Mouse (Mus musculus): ENCODE results near the gene Setd7. TPM values are rescaled to one million over a fixed set of nuclear protein-coding genes. Genes with fewer than 3 reads are reported as not detected.
A peak's percentile ranks its signal among the peaks of the same experiment; 100 is the strongest.

Setd7 gene
- polyA plus RNA-seq, 1 experiment from 2014 or later: 8.2 TPM

GRCm38 (mm10) chr3:51561993-51562385 lies 1.3 kb upstream of the Setd7 start:
- H3K4me3 ChIP-seq (ENCODE audit: low read depth, low read length): no peak overlapping the region
- DNase-seq (ENCODE audit: low spot score) (no peak), ATAC-seq (ENCODE audit: low FRiP score) (no peak)
- no peak overlapping the region for H3K27ac ChIP-seq (ENCODE audit: low read depth, low read length)
- WGBS: 84% methylated on average over 6 of the region's 6 CpGs
- H3K9me3 ChIP-seq (ENCODE audit: control insufficient read depth, low read length): no peaks in the 10 kb centered on the region
- no peaks in the 10 kb centered on the region for H3K27me3 ChIP-seq (ENCODE audit: control insufficient read depth, insufficient read depth, low read length)
- H3K4me2 ChIP-seq (replicated peaks; ENCODE audit: low read depth, low read length): no peak overlapping the region
- H3K9ac ChIP-seq (ENCODE audit: low read depth, low read length): no peak overlapping the region
- no peaks in the 10 kb centered on the region for H3K36me3 ChIP-seq (ENCODE audit: control insufficient read depth, insufficient read depth, low read length)
- no peaks in the 10 kb centered on the region for H3K4me1 ChIP-seq (replicated peaks; ENCODE audit: control insufficient read depth, insufficient read depth, low read length)

GRCm38 (mm10) chr3:51561109-51561992 lies 672 bp upstream of the Setd7 start:
- Histone ChIP-seq H3K4me3 (ENCODE audit: low read depth, low read length) (peak overlapping the region; percentile 83), H3K4me2 (replicated peaks; ENCODE audit: low read depth, low read length) (peak overlapping the region; percentile 97), H3K27me3 (ENCODE audit: control insufficient read depth, insufficient read depth, low read length) (no peaks in the 10 kb centered on the region), H3K9ac (ENCODE audit: low read depth, low read length) (peak overlapping the region; percentile 95), H3K36me3 (ENCODE audit: control insufficient read depth, insufficient read depth, low read length) (no peaks in the 10 kb centered on the region), H3K9me3 (ENCODE audit: control insufficient read depth, low read length) (no peaks in the 10 kb centered on the region), H3K27ac (ENCODE audit: low read depth, low read length) (peak overlapping the region; percentile 92), H3K4me1 (replicated peaks; ENCODE audit: control insufficient read depth, insufficient read depth, low read length) (no peaks in the 10 kb centered on the region)
- DNase-seq (ENCODE audit: low spot score) (peak; percentile 78), ATAC-seq (ENCODE audit: low FRiP score) (peak; percentile 48)
- 3% methylated on average over 32 of the region's 32 CpGs for WGBS

DNA sequence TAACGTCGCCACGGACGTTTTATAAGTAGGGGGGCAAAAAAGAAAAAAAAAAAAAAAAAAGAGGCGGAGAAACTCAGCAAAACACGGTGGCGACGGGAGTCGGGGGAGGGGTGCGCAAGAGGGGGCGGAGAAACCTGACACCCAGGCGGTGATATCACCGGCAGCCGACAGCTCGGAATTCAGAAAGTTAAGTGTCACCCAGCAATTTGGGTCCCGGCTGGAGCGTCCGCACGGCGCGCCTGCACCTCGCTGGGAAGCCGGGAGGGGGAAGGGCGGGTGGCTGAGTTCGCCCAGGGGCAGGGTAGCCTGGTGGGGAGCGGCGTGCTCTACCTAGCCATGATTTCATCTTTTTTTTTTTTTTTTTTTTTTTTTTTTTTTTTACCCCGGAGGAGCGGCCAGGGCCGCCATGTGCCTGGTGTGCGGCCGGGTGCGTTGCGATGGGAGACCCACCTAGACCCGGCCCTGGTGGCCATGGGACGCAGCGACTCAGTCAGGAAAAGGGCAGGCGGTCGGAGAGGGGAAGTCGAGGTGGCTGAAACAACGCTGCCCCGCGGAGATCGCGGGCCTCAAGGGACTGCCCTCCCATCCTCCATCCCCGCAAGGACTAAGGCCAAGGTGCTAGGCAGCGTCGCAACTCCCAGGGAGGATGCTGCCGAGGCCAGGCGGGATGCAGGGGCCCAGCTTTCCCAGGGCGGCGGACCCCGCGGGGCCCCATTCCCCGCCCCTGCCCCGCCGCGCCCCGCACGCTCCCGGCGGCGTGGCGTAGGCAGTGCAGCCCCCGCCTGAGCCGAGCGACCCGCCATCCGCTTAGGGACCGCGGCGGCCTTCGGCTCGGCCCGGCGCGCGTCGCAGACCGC lies 857 bp downstream of the Setd7 start:
- Histone ChIP-seq H3K27me3 (ENCODE audit: control insufficient read depth, insufficient read depth, low read length) (no peaks in the 10 kb centered on the region), H3K27ac (ENCODE audit: low read depth, low read length) (peak overlapping the region; percentile 92), H3K36me3 (ENCODE audit: control insufficient read depth, insufficient read depth, low read length) (no peaks in the 10 kb centered on the region), H3K9me3 (ENCODE audit: control insufficient read depth, low read length) (no peaks in the 10 kb centered on the region), H3K4me3 (ENCODE audit: low read depth, low read length) (peak overlapping the region; percentile 83), H3K4me1 (replicated peaks; ENCODE audit: control insufficient read depth, insufficient read depth, low read length) (no peaks in the 10 kb centered on the region), H3K9ac (ENCODE audit: low read depth, low read length) (peak overlapping the region; percentile 95), H3K4me2 (replicated peaks; ENCODE audit: low read depth, low read length) (peak overlapping the region; percentile 97)
- peak; percentile 84 for DNase-seq (ENCODE audit: low spot score)
- peak; percentile 82 for ATAC-seq (ENCODE audit: low FRiP score)
- WGBS: under 1% methylated on average over 66 of the region's 80 CpGs

DNA sequence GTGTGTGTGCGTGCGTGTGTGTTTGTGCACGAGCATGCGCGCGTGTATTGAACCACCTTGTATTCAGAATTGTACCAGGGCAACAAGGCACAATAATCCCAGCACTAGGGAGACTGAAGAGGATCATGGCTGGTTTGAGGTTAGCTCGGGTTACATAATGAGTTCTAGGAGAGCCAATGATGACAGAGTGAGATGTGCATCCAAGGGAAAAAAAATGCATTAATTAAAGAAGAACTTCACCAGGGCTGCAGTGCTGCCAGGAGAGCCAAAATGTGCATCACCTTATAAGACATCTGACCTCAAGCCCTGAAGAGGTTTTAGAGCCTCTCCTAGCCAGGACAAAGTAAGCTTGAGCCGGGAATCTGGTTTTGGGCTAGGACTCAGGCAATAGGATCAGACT lies 5.1 kb downstream of the Setd7 start:
- Histone ChIP-seq H3K9ac (ENCODE audit: low read depth, low read length) (no peak overlapping the region), H3K27me3 (ENCODE audit: control insufficient read depth, insufficient read depth, low read length) (no peaks in the 10 kb centered on the region)
- no peak for DNase-seq (ENCODE audit: low spot score)

DNA sequence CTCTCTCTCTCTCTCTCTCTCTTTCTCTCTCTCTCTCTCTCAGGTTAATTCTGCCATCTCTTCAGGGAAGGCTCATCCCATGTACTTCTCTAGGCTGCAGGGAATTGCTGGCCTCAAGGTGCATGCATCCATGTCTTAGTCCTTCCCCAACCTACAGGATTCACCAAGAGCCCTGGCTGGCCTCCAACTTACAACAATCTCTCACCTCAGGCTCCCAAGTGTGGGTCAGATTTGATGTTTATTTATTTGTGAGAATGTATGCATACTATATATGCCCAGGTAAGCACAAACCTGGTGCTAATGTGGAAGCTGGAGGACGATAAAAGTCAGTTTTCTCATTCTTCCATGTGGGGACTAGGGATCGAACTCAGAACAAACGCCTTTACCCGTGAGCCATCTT lies 5.8 kb downstream of the Setd7 start:
- no peak for ATAC-seq (ENCODE audit: low FRiP score)
- WGBS: 83% methylated on average over 4 of the region's 4 CpGs
- H3K9ac ChIP-seq (ENCODE audit: low read depth, low read length): no peak overlapping the region
- H3K4me1 ChIP-seq (replicated peaks; ENCODE audit: control insufficient read depth, insufficient read depth, low read length): peaks cover 2% of the 10 kb centered on the region; the same call in 1 of the 2 replicates
- DNase-seq (ENCODE audit: low spot score): no peak
- no peak overlapping the region for H3K4me3 ChIP-seq (ENCODE audit: low read depth, low read length)
- no peaks in the 10 kb centered on the region for H3K36me3 ChIP-seq (ENCODE audit: control insufficient read depth, insufficient read depth, low read length)
- H3K4me2 ChIP-seq (replicated peaks; ENCODE audit: low read depth, low read length): no peak overlapping the region
- H3K27ac ChIP-seq (ENCODE audit: low read depth, low read length): no peak overlapping the region
- no peaks in the 10 kb centered on the region for H3K9me3 ChIP-seq (ENCODE audit: control insufficient read depth, low read length)
- no peaks in the 10 kb centered on the region for H3K27me3 ChIP-seq (ENCODE audit: control insufficient read depth, insufficient read depth, low read length)

More for the DNA sequence above, 5.1 kb downstream of the Setd7 start:
- no peak overlapping the region for H3K27ac ChIP-seq (ENCODE audit: low read depth, low read length)
- no peak for ATAC-seq (ENCODE audit: low FRiP score)
- no peaks in the 10 kb centered on the region for H3K36me3 ChIP-seq (ENCODE audit: control insufficient read depth, insufficient read depth, low read length)
- no peaks in the 10 kb centered on the region for H3K9me3 ChIP-seq (ENCODE audit: control insufficient read depth, low read length)
- H3K4me2 ChIP-seq (replicated peaks; ENCODE audit: low read depth, low read length): no peak overlapping the region
- WGBS: 79% methylated on average over 8 of the region's 8 CpGs
- no peak overlapping the region for H3K4me3 ChIP-seq (ENCODE audit: low read depth, low read length)
- peaks cover 2% of the 10 kb centered on the region; the same call in 1 of the 2 replicates for H3K4me1 ChIP-seq (replicated peaks; ENCODE audit: control insufficient read depth, insufficient read depth, low read length)

- H3K9me3 ChIP-seq (ENCODE audit: control insufficient read depth, low read length): no peaks in the 10 kb centered on the region
- no peak overlapping the region for H3K4me2 ChIP-seq (replicated peaks; ENCODE audit: low read depth, low read length)
- no peak overlapping the region for H3K9ac ChIP-seq (ENCODE audit: low read depth, low read length)
- H3K4me3 ChIP-seq (ENCODE audit: low read depth, low read length): no peak overlapping the region
- no peak for ATAC-seq (ENCODE audit: low FRiP score)
- 77% methylated on average over 9 of the region's 9 CpGs for WGBS
- H3K36me3 ChIP-seq (ENCODE audit: control insufficient read depth, insufficient read depth, low read length): no peaks in the 10 kb centered on the region
- no peaks in the 10 kb centered on the region for H3K27me3 ChIP-seq (ENCODE audit: control insufficient read depth, insufficient read depth, low read length)
- no peak overlapping the region for H3K27ac ChIP-seq (ENCODE audit: low read depth, low read length)
- peaks cover 2% of the 10 kb centered on the region; the same call in 1 of the 2 replicates for H3K4me1 ChIP-seq (replicated peaks; ENCODE audit: control insufficient read depth, insufficient read depth, low read length)
- DNase-seq (ENCODE audit: low spot score): no peak
Measured at GRCm38 (mm10) chr3:51554067-51554466, 6.6 kb downstream of the Setd7 start.

DNA sequence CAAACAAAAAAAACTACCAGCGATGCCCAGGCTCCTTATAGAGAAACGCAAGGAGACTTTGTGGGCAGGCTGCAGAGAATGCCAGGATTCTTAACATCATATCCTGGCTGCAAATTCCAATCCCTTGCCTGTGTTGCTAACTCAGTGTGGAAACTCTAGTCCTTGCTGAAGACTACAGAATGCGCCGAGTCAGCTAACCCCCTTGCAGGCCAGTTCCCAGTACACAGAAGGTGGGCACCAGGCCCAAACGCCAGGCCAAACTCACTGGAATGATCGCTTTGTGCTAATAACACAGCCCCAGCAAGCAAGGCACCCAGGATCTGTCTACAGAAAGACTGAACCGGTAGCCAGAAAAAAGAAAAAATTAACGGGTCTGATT lies 7.2 kb downstream of the Setd7 start:
- Histone ChIP-seq H3K27ac (ENCODE audit: low read depth, low read length) (no peak overlapping the region), H3K27me3 (ENCODE audit: control insufficient read depth, insufficient read depth, low read length) (no peaks in the 10 kb centered on the region), H3K4me3 (ENCODE audit: low read depth, low read length) (no peak overlapping the region), H3K4me1 (replicated peaks; ENCODE audit: control insufficient read depth, insufficient read depth, low read length) (peaks cover 2% of the 10 kb centered on the region; the same call in 1 of the 2 replicates), H3K9ac (ENCODE audit: low read depth, low read length) (no peak overlapping the region), H3K36me3 (ENCODE audit: control insufficient read depth, insufficient read depth, low read length) (no peaks in the 10 kb centered on the region), H3K9me3 (ENCODE audit: control insufficient read depth, low read length) (no peaks in the 10 kb centered on the region), H3K4me2 (replicated peaks; ENCODE audit: low read depth, low read length) (no peak overlapping the region)
- ATAC-seq (ENCODE audit: low FRiP score) (no peak), DNase-seq (ENCODE audit: low spot score) (no peak)
- 68% methylated on average over 8 of the region's 8 CpGs for WGBS

- DNase-seq (ENCODE audit: low spot score) (no peak), ATAC-seq (ENCODE audit: low FRiP score) (no peak)
- Histone ChIP-seq H3K27me3 (ENCODE audit: control insufficient read depth, insufficient read depth, low read length) (no peaks in the 10 kb centered on the region), H3K4me1 (replicated peaks; ENCODE audit: control insufficient read depth, insufficient read depth, low read length) (peaks cover 2% of the 10 kb centered on the region; the same call in 1 of the 2 replicates), H3K9ac (ENCODE audit: low read depth, low read length) (no peak overlapping the region), H3K36me3 (ENCODE audit: control insufficient read depth, insufficient read depth, low read length) (no peaks in the 10 kb centered on the region), H3K27ac (ENCODE audit: low read depth, low read length) (no peak overlapping the region), H3K4me3 (ENCODE audit: low read depth, low read length) (no peak overlapping the region), H3K9me3 (ENCODE audit: control insufficient read depth, low read length) (no peaks in the 10 kb centered on the region), H3K4me2 (replicated peaks; ENCODE audit: low read depth, low read length) (no peak overlapping the region)
- WGBS: 61% methylated on average over 10 of the region's 10 CpGs
Measured at GRCm38 (mm10) chr3:51552841-51553496, 7.7 kb downstream of the Setd7 start.

Data from hindbrain, embryonic 11.5 days (tissue).